Mouse (Mus musculus): Measurements from ENCODE around the gene Plk5. TPM values are rescaled to one million over a fixed set of nuclear protein-coding genes. Genes with fewer than 3 reads are reported as not detected.

Gene Plk5
- polyA plus RNA-seq, 1 experiment from 2014 or later: not detected

DNA sequence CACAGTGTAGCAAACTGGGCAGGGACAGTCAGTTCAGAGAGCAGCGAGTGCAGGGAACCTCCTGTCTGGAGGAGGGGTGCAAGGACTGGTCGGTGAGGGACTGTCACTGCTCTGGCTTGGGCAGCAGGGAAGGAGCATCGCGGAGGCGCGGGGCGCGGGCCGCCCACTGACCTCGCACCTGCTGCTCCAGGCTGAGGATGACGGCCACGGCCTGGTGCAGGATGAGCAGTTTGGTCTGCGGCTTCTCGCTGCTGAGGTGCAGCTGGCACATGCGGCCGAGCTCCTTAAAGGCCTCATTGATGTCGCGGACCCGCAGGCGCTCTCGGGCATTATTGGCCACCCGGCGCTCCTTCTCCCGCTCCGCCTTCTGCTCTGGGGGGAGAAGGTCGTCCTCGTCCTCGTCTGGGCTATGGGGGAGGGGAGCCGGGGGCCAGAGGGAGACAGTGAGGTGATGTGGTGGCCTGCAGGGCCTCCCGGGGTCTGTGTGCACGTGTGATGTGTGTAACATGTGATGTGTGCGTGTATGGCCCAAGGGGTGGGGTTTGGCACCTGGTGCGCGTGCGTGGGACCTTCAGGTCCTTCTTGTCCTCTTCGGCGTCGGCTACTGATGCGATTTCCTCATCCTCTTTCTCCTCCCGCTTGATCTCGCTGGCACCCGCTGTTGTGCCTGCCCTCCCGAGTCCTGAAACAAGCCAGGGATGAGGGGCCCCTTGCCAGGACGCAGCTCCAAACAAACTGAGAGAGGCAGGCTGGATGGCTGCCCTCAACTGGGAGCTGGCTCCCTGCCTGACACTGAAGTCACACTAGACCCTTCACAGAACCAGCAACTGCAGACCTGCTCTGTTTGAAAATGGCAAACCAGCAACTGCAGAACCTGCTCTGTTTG is 56.6 kb downstream of the Plk5 start:
- Histone ChIP-seq H3K4me3 (ENCODE audit: control insufficient read depth in 1 of 2, insufficient read depth in 1 of 2, low read depth in 1 of 2, low read length in 2 of 2) (no peak overlapping the region), H3K9ac (ENCODE audit: low read length) (no peak overlapping the region), H3K36me3 (ENCODE audit: control insufficient read depth, insufficient read depth, low read length) (peaks cover 94% of the 10 kb centered on the region), H3K4me2 (ENCODE audit: low read length) (no peak overlapping the region), H3K9me3 (ENCODE audit: control insufficient read depth, low read length) (no peaks in the 10 kb centered on the region), H3K27me3 (ENCODE audit: control insufficient read depth, insufficient read depth, low read length) (no peaks in the 10 kb centered on the region), H3K27ac (replicated peaks in 1 of 2; ENCODE audit: control insufficient read depth in 1 of 2, insufficient read depth in 1 of 2, low read depth in 2 of 2, low read length in 2 of 2) (peak overlapping the region in 1 of 2 experiments; percentile 37; a peak in 1 of 4 replicates), H3K4me1 (ENCODE audit: control insufficient read depth in 2 of 2, insufficient read depth in 2 of 2, low read length in 2 of 2) (0 out of 4 replicates have a peak, but pooled peaks cover 0 to under 1% of the 10 kb centered on the region in 2 experiments)
- WGBS: 83% methylated on average over 41 of the region's 44 CpGs
- no peak for ATAC-seq (ENCODE audit: insufficient number of reproducible peaks, insufficient read depth, low FRiP score, low read depth)

Small RNAs within 50 kb of the gene (microRNA-seq; reads per million reads assigned to microRNA genes)
- gene Gm22721: not detected

Other genes with a start within 250 kb of the Plk5 start
- gene Stk11, start 240.7 kb upstream of the Plk5 start, polyA plus RNA-seq (2014; fragmentation: Nextera tagmentation; extraction: Ambion mirVana): 14.6 and 17.7 TPM in 2 replicates
- 988 and 1,015 TPM in 2 replicates for gene Atp5d, start 217.8 kb upstream of the Plk5 start, polyA plus RNA-seq (2014; fragmentation: Nextera tagmentation; extraction: Ambion mirVana)
- gene Cbarp, start 215.6 kb upstream of the Plk5 start, polyA plus RNA-seq (2014; fragmentation: Nextera tagmentation; extraction: Ambion mirVana): 1.6 and 2.6 TPM in 2 replicates
- gene Midn, start 208.2 kb upstream of the Plk5 start, polyA plus RNA-seq (2014; fragmentation: Nextera tagmentation; extraction: Ambion mirVana): 21.2 and 25.8 TPM in 2 replicates
- 79.4 and 80.7 TPM in 2 replicates for gene Cirbp, start 190.5 kb upstream of the Plk5 start, polyA plus RNA-seq (2014; fragmentation: Nextera tagmentation; extraction: Ambion mirVana)
- gene 1600002K03Rik, start 183.5 kb upstream of the Plk5 start, polyA plus RNA-seq (2014; fragmentation: Nextera tagmentation; extraction: Ambion mirVana): 7.7 and 11.1 TPM in 2 replicates
- 8.4 and 10.1 TPM in 2 replicates for gene Efna2, start 177.0 kb upstream of the Plk5 start, polyA plus RNA-seq (2014; fragmentation: Nextera tagmentation; extraction: Ambion mirVana)
- gene Mum1, start 130.0 kb upstream of the Plk5 start, polyA plus RNA-seq (2014; fragmentation: Nextera tagmentation; extraction: Ambion mirVana): 28.5 and 29.3 TPM in 2 replicates
- gene Ndufs7, start 107.3 kb upstream of the Plk5 start, polyA plus RNA-seq (2014; fragmentation: Nextera tagmentation; extraction: Ambion mirVana): 721 and 734 TPM in 2 replicates
- gene Gamt, start 95.4 kb upstream of the Plk5 start, polyA plus RNA-seq (2014; fragmentation: Nextera tagmentation; extraction: Ambion mirVana): 60.3 and 61.5 TPM in 2 replicates
- gene Dazap1, start 95.0 kb upstream of the Plk5 start, polyA plus RNA-seq (2014; fragmentation: Nextera tagmentation; extraction: Ambion mirVana): 25.0 and 27.5 TPM in 2 replicates
- 648 and 723 TPM in 2 replicates for gene Rps15, start 64.0 kb upstream of the Plk5 start, polyA plus RNA-seq (2014; fragmentation: Nextera tagmentation; extraction: Ambion mirVana)
- 0.78 and 1.4 TPM in 2 replicates for gene Apc2, start 60.5 kb upstream of the Plk5 start, polyA plus RNA-seq (2014; fragmentation: Nextera tagmentation; extraction: Ambion mirVana)
- 28.9 and 30.8 TPM in 2 replicates for gene 2310011J03Rik, start 35.9 kb upstream of the Plk5 start, polyA plus RNA-seq (2014; fragmentation: Nextera tagmentation; extraction: Ambion mirVana)
- gene Pcsk4, start 27.0 kb upstream of the Plk5 start, polyA plus RNA-seq (2014; fragmentation: Nextera tagmentation; extraction: Ambion mirVana): 1.4 TPM in 2 replicates
- 1.4 and 1.6 TPM in 2 replicates for gene Reep6, start 26.5 kb upstream of the Plk5 start, polyA plus RNA-seq (2014; fragmentation: Nextera tagmentation; extraction: Ambion mirVana)
- gene Adamtsl5, start 8.0 kb upstream of the Plk5 start, polyA plus RNA-seq (2014; fragmentation: Nextera tagmentation; extraction: Ambion mirVana): 6.8 and 7.8 TPM in 2 replicates
- gene Mex3d, start 31.2 kb downstream of the Plk5 start, polyA plus RNA-seq (2014; fragmentation: Nextera tagmentation; extraction: Ambion mirVana): 3.9 and 6.3 TPM in 2 replicates
- 116 and 125 TPM in 2 replicates for gene Mbd3, start 43.1 kb downstream of the Plk5 start, polyA plus RNA-seq (2014; fragmentation: Nextera tagmentation; extraction: Ambion mirVana)
- 2,007 and 2,169 TPM in 2 replicates for gene Uqcr11, start 50.4 kb downstream of the Plk5 start, polyA plus RNA-seq (2014; fragmentation: Nextera tagmentation; extraction: Ambion mirVana)
- gene Tcf3, start 77.2 kb downstream of the Plk5 start, polyA plus RNA-seq (2014; fragmentation: Nextera tagmentation; extraction: Ambion mirVana): 48.6 and 54.0 TPM in 2 replicates
- gene Onecut3, start 138.4 kb downstream of the Plk5 start, polyA plus RNA-seq (2014; fragmentation: Nextera tagmentation; extraction: Ambion mirVana): not detected in 2 replicates
- 0.08 and 0.09 TPM in 2 replicates for gene Atp8b3, start 182.7 kb downstream of the Plk5 start, polyA plus RNA-seq (2014; fragmentation: Nextera tagmentation; extraction: Ambion mirVana)
- 16.7 and 17.0 TPM in 2 replicates for gene Rexo1, start 205.1 kb downstream of the Plk5 start, polyA plus RNA-seq (2014; fragmentation: Nextera tagmentation; extraction: Ambion mirVana)
- 3.5 and 5.0 TPM in 2 replicates for gene Klf16, start 220.9 kb downstream of the Plk5 start, polyA plus RNA-seq (2014; fragmentation: Nextera tagmentation; extraction: Ambion mirVana)
- 119 and 141 TPM in 2 replicates for gene Abhd17a, start 233.9 kb downstream of the Plk5 start, polyA plus RNA-seq (2014; fragmentation: Nextera tagmentation; extraction: Ambion mirVana)
- 65.9 and 67.1 TPM in 2 replicates for gene Scamp4, start 246.4 kb downstream of the Plk5 start, polyA plus RNA-seq (2014; fragmentation: Nextera tagmentation; extraction: Ambion mirVana)
- 2.6 and 3.6 TPM in 2 replicates for gene Adat3, start 246.4 kb downstream of the Plk5 start, polyA plus RNA-seq (2014; fragmentation: Nextera tagmentation; extraction: Ambion mirVana)
- 0.88 and 1.4 TPM in 2 replicates for gene Gm49322, start 249.6 kb downstream of the Plk5 start, polyA plus RNA-seq (2014; fragmentation: Nextera tagmentation; extraction: Ambion mirVana)